Mouse (Mus musculus) megakaryocyte-erythroid progenitor cell, adult 5 weeks (primary cell): Measurements from ENCODE around the gene Krtap1-4. TPM values are rescaled to one million over a fixed set of nuclear protein-coding genes. Genes with fewer than 3 reads are reported as not detected.

Experiments
- polyA plus RNA-seq: library from polyadenylated mRNA; stranded (reverse); fragments of >175 nt; gene quantifications from 2 replicates; pipeline ENCODE4 v1.2.3, GENCODE M21; 2012

Krtap1-4 gene
- not detected in 2 replicates for polyA plus RNA-seq

GRCm38 (mm10) chr11:99583245-99583704 is at the start of gene Krtap1-4:
TSS of gene Krtap1-4 (minus strand) at chr11:99583654.

GRCm38 (mm10) chr11:99628138-99628537 is 44.7 kb upstream of the Krtap1-4 start, which contains the start of gene Krtap4-1:
TSS of gene Krtap4-1 (minus strand) at chr11:99628238.

GRCm38 (mm10) chr11:99620335-99620734 is 36.9 kb upstream of the Krtap1-4 start, which contains the start of gene Gm11562:
TSS of gene Gm11562 (minus strand) at chr11:99620435.

GRCm38 (mm10) chr11:99614796-99615363 is 31.4 kb upstream of the Krtap1-4 start, which contains the start of gene Krtap2-4:
TSS of gene Krtap2-4 (minus strand) at chr11:99614846.

GRCm38 (mm10) chr11:99610089-99610488 is 26.6 kb upstream of the Krtap1-4 start, which contains the start of gene Gm11937:
TSS of gene Gm11937 (minus strand) at chr11:99610189.

GRCm38 (mm10) chr11:99603208-99603607 is 19.8 kb upstream of the Krtap1-4 start, which contains the start of gene Gm11938:
TSS of gene Gm11938 (minus strand) at chr11:99603308.

GRCm38 (mm10) chr11:99597742-99598141 is 14.3 kb upstream of the Krtap1-4 start, which contains the start of gene Krtap9-3:
TSS of gene Krtap9-3 (minus strand) at chr11:99598105.

GRCm38 (mm10) chr11:99590981-99591380 is 7.5 kb upstream of the Krtap1-4 start, which contains the start of gene Krtap1-3:
TSS of gene Krtap1-3 (minus strand) at chr11:99591339.

GRCm38 (mm10) chr11:99580636-99581035 is 2.8 kb downstream of the Krtap1-4 start, which contains the start of gene Krtap1-5:
TSS of gene Krtap1-5 (minus strand) at chr11:99581016.

GRCm38 (mm10) chr11:99566530-99566929 is 16.9 kb downstream of the Krtap1-4 start, which contains the start of gene Krtap3-1:
TSS of gene Krtap3-1 (minus strand) at chr11:99566630.

GRCm38 (mm10) chr11:99559366-99559765 is 24.1 kb downstream of the Krtap1-4 start, which contains the start of gene Gm11939:
TSS of gene Gm11939 (minus strand) at chr11:99559466.

GRCm38 (mm10) chr11:99556753-99557152 is 26.7 kb downstream of the Krtap1-4 start, which contains the start of gene Krtap3-2:
TSS of gene Krtap3-2 (minus strand) at chr11:99556853.

GRCm38 (mm10) chr11:99550765-99551164 is 32.7 kb downstream of the Krtap1-4 start, which contains the start of gene Krtap3-3:
TSS of gene Krtap3-3 (minus strand) at chr11:99550865.

Other genes starting within 250 kb of the Krtap1-4 start
- gene Krt26, start 245.7 kb downstream of the Krtap1-4 start, polyA plus RNA-seq = not detected in 2 replicates
- gene Krt27, start 232.6 kb downstream of the Krtap1-4 start, polyA plus RNA-seq = not detected in 2 replicates
- not detected in 2 replicates for gene Krt28, start 208.8 kb downstream of the Krtap1-4 start, polyA plus RNA-seq
- gene Krt10, start 194.3 kb downstream of the Krtap1-4 start, polyA plus RNA-seq = 6.8 and 8.4 TPM in 2 replicates
- not detected in 2 replicates for gene Krt12, start 161.4 kb downstream of the Krtap1-4 start, polyA plus RNA-seq
- gene Krt20, start 145.5 kb downstream of the Krtap1-4 start, polyA plus RNA-seq = not detected in 2 replicates
- gene Krt23, start 90.5 kb downstream of the Krtap1-4 start, polyA plus RNA-seq = not detected in 2 replicates
- gene Krt39, start 62.3 kb downstream of the Krtap1-4 start, polyA plus RNA-seq = not detected in 2 replicates
- not detected in 2 replicates for gene Krt40, start 40.5 kb downstream of the Krtap1-4 start, polyA plus RNA-seq
- not detected in 2 replicates for gene Krtap3-3, start 32.8 kb downstream of the Krtap1-4 start, polyA plus RNA-seq
- not detected in 2 replicates for gene Krtap3-2, start 26.8 kb downstream of the Krtap1-4 start, polyA plus RNA-seq
- gene Gm11939, start 24.2 kb downstream of the Krtap1-4 start, polyA plus RNA-seq = not detected in 2 replicates
- not detected in 2 replicates for gene Krtap3-1, start 17.0 kb downstream of the Krtap1-4 start, polyA plus RNA-seq
- not detected in 2 replicates for gene Krtap1-5, start 2.6 kb downstream of the Krtap1-4 start, polyA plus RNA-seq
- gene Krtap1-3, start 7.7 kb upstream of the Krtap1-4 start, polyA plus RNA-seq = not detected in 2 replicates
- not detected in 2 replicates for gene Krtap9-3, start 14.5 kb upstream of the Krtap1-4 start, polyA plus RNA-seq
- gene Gm11938, start 19.7 kb upstream of the Krtap1-4 start, polyA plus RNA-seq = not detected in 2 replicates
- not detected in 2 replicates for gene Gm11937, start 26.5 kb upstream of the Krtap1-4 start, polyA plus RNA-seq
- not detected in 2 replicates for gene Krtap2-4, start 31.2 kb upstream of the Krtap1-4 start, polyA plus RNA-seq
- not detected in 2 replicates for gene Gm11562, start 36.8 kb upstream of the Krtap1-4 start, polyA plus RNA-seq
- gene Krtap4-1, start 44.6 kb upstream of the Krtap1-4 start, polyA plus RNA-seq = 0.11 TPM in 1 of 2 replicates, not detected in the other
- not detected in 2 replicates for gene Krtap4-2, start 51.4 kb upstream of the Krtap1-4 start, polyA plus RNA-seq
- gene Krtap4-7, start 60.4 kb upstream of the Krtap1-4 start, polyA plus RNA-seq = not detected in 2 replicates
- gene Gm11555, start 66.6 kb upstream of the Krtap1-4 start, polyA plus RNA-seq = not detected in 2 replicates
- not detected in 2 replicates for gene Gm11563, start 75.3 kb upstream of the Krtap1-4 start, polyA plus RNA-seq
- gene Krtap4-6, start 82.3 kb upstream of the Krtap1-4 start, polyA plus RNA-seq = 0.08 TPM in 1 of 2 replicates, not detected in the other
- not detected in 2 replicates for gene Gm14190, start 107.1 kb upstream of the Krtap1-4 start, polyA plus RNA-seq
- not detected in 2 replicates for gene Gm14180, start 150.6 kb upstream of the Krtap1-4 start, polyA plus RNA-seq
- not detected in 2 replicates for gene Gm11595, start 189.3 kb upstream of the Krtap1-4 start, polyA plus RNA-seq
- not detected in 2 replicates for gene Krtap4-8, start 197.1 kb upstream of the Krtap1-4 start, polyA plus RNA-seq
- not detected in 2 replicates for gene Krtap4-9, start 201.5 kb upstream of the Krtap1-4 start, polyA plus RNA-seq
- not detected in 2 replicates for gene Gm11596, start 209.8 kb upstream of the Krtap1-4 start, polyA plus RNA-seq
- gene Gm11569, start 215.3 kb upstream of the Krtap1-4 start, polyA plus RNA-seq = not detected in 2 replicates
- not detected in 2 replicates for gene Gm11554, start 220.8 kb upstream of the Krtap1-4 start, polyA plus RNA-seq
- not detected in 2 replicates for gene Krtap4-13, start 226.2 kb upstream of the Krtap1-4 start, polyA plus RNA-seq
- gene Gm11564, start 232.0 kb upstream of the Krtap1-4 start, polyA plus RNA-seq = not detected in 2 replicates